Mouse (Mus musculus) E14TG2a.4 (cell line): ENCODE measurements at regions not wholly inside any gene's neighbourhood (a gene's known extent, or its start where the extent isn't known, plus 50 kb on each side); places are given as distances from the start of the nearest gene placed in this dataset.

ENCODE experiments used
- H3K27me3 ChIP-seq: 2 replicates; pipeline ENCODE4 v1.6.1; 2014; ENCODE audit warnings: low read length, control low read depth; ENCODE audit not compliant: insufficient read depth
- H3K36me3 ChIP-seq: 2 replicates; pipeline ENCODE4 v1.6.1; 2014; ENCODE audit warnings: low read length, control low read depth; ENCODE audit not compliant: insufficient read depth
- H3K4me1 ChIP-seq: replicated peaks from 2 replicates; pipeline ENCODE4 v1.6.1; 2014; ENCODE audit warnings: low read depth, low read length, control low read depth
- H3K4me3 ChIP-seq: replicated peaks from 2 replicates; pipeline ENCODE4 v1.5.1; 2014; ENCODE audit warnings: mild to moderate bottlenecking, low read length
- H3K9me3 ChIP-seq: 2 replicates; pipeline ENCODE4 v1.6.1; 2014; ENCODE audit warnings: low read length, control low read depth
- CTCF ChIP-seq: conservative IDR thresholded peaks from 2 replicates; pipeline ENCODE4 v1.5.1; 2014; ENCODE audit warnings: low read length
- NANOG ChIP-seq: IDR thresholded peaks from 2 replicates; pipeline ENCODE4 v1.6.1; 2014; ENCODE audit warnings: borderline replicate concordance, low read length, mixed read lengths
- POU5F1 ChIP-seq: IDR thresholded peaks from 2 replicates; pipeline ENCODE4 v1.6.1; 2014; ENCODE audit warnings: low read length, borderline replicate concordance

GRCm38 (mm10) chr4:89621260-89621659 lies 58.0 kb upstream of the Dmrta1 start:
- Histone ChIP-seq H3K9me3 (no peaks in the 10 kb centered on the region), H3K27me3 (no peaks in the 10 kb centered on the region), H3K4me1 (no peaks in the 10 kb centered on the region), H3K4me3 (no peak overlapping the region), H3K36me3 (no peaks in the 10 kb centered on the region)
- no peak for TF ChIP-seq POU5F1
- TF ChIP-seq NANOG, result no peak
- TF ChIP-seq CTCF, result no peak

GRCm38 (mm10) chr4:89604721-89605120 lies 74.5 kb upstream of the Dmrta1 start:
- no peak overlapping the region for H3K4me3 ChIP-seq
- TF ChIP-seq POU5F1, result no peak
- no peak for TF ChIP-seq NANOG
- TF ChIP-seq CTCF, result no peak
- H3K36me3 ChIP-seq, result no peaks in the 10 kb centered on the region
- no peaks in the 10 kb centered on the region for H3K27me3 ChIP-seq
- H3K4me1 ChIP-seq, result no peaks in the 10 kb centered on the region
- peaks cover 12% of the 10 kb centered on the region for H3K9me3 ChIP-seq

- Histone ChIP-seq H3K36me3 (no peaks in the 10 kb centered on the region), H3K4me1 (no peaks in the 10 kb centered on the region), H3K27me3 (no peaks in the 10 kb centered on the region), H3K4me3 (no peak overlapping the region), H3K9me3 (no peaks in the 10 kb centered on the region)
- TF ChIP-seq NANOG (no peak), CTCF (peak; percentile 25; the same call in 1 of the 2 replicates)
Measured at GRCm38 (mm10) chr4:89575529-89575928, 103.7 kb upstream of the Dmrta1 start.

- Histone ChIP-seq H3K4me3 (no peak overlapping the region), H3K36me3 (no peaks in the 10 kb centered on the region), H3K4me1 (no peaks in the 10 kb centered on the region), H3K27me3 (no peaks in the 10 kb centered on the region), H3K9me3 (no peaks in the 10 kb centered on the region)
- TF ChIP-seq NANOG (no peak), POU5F1 (no peak), CTCF (no peak)
Measured at GRCm38 (mm10) chr4:89554711-89555466, 124.3 kb upstream of the Dmrta1 start.

- H3K4me3 ChIP-seq, result no peak overlapping the region
- H3K9me3 ChIP-seq, result no peaks in the 10 kb centered on the region
- TF ChIP-seq POU5F1 (no peak), CTCF (no peak), NANOG (no peak)
- H3K27me3 ChIP-seq, result no peaks in the 10 kb centered on the region
- H3K4me1 ChIP-seq, result no peaks in the 10 kb centered on the region
- H3K36me3 ChIP-seq, result no peaks in the 10 kb centered on the region
Measured at GRCm38 (mm10) chr4:89552556-89552955, 126.7 kb upstream of the Dmrta1 start.

GRCm38 (mm10) chr4:89550515-89550914 lies 128.7 kb upstream of the Dmrta1 start:
- Histone ChIP-seq H3K4me1 (no peaks in the 10 kb centered on the region), H3K36me3 (no peaks in the 10 kb centered on the region), H3K27me3 (no peaks in the 10 kb centered on the region), H3K9me3 (no peaks in the 10 kb centered on the region), H3K4me3 (no peak overlapping the region)
- no peak for TF ChIP-seq POU5F1
- TF ChIP-seq CTCF, result no peak
- no peak for TF ChIP-seq NANOG

GRCm38 (mm10) chr4:89532462-89532861 lies 146.8 kb upstream of the Dmrta1 start:
- Histone ChIP-seq H3K27me3 (no peaks in the 10 kb centered on the region; the same call in 1 of the 2 replicates), H3K4me3 (no peak overlapping the region), H3K4me1 (no peaks in the 10 kb centered on the region), H3K9me3 (no peaks in the 10 kb centered on the region), H3K36me3 (no peaks in the 10 kb centered on the region)
- TF ChIP-seq POU5F1 (no peak), CTCF (peak; percentile 68)

- no peaks in the 10 kb centered on the region for H3K36me3 ChIP-seq
- peaks cover 3% of the 10 kb centered on the region; the same call in 1 of the 2 replicates for H3K27me3 ChIP-seq
- TF ChIP-seq CTCF (no peak), POU5F1 (no peak), NANOG (no peak)
- no peaks in the 10 kb centered on the region for H3K4me1 ChIP-seq
- H3K9me3 ChIP-seq, result no peaks in the 10 kb centered on the region
- no peak overlapping the region for H3K4me3 ChIP-seq
Measured at GRCm38 (mm10) chr4:89530050-89530911, 149.0 kb upstream of the Dmrta1 start.
